Mouse (Mus musculus) right cerebral cortex, adult 18-20 months (tissue): ENCODE measurements around the gene Impg1.

Source experiments
- DNase-seq: peaks from one replicate; pipeline ENCODE4 v3.0.0; 2022; ENCODE audit warnings: mixed read lengths

Gene Impg1

DNA sequence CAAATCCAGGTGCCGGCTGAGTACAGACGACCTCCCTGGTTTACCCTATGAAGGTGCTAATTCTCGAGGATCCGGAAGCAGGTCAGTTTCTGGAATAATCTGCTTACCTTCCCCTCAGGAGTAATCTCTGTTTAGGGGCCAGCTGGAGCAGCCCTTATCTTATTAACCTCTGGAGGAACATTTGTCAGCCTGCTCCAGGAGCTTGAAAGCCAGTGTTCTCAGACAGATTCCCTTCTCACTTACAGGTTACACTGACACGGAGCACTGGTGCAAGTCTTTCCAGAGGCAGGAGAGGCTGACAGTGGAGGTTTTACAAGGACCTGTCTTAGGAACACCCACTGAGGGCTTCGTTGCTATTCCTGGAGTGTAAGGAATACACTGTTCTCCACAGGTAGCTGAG, at the start of gene Impg1:
Impg1 (minus strand) TSS at position 101 of the 400 bp plus-strand sequence.
- DNase-seq: peak; percentile 1

DNA sequence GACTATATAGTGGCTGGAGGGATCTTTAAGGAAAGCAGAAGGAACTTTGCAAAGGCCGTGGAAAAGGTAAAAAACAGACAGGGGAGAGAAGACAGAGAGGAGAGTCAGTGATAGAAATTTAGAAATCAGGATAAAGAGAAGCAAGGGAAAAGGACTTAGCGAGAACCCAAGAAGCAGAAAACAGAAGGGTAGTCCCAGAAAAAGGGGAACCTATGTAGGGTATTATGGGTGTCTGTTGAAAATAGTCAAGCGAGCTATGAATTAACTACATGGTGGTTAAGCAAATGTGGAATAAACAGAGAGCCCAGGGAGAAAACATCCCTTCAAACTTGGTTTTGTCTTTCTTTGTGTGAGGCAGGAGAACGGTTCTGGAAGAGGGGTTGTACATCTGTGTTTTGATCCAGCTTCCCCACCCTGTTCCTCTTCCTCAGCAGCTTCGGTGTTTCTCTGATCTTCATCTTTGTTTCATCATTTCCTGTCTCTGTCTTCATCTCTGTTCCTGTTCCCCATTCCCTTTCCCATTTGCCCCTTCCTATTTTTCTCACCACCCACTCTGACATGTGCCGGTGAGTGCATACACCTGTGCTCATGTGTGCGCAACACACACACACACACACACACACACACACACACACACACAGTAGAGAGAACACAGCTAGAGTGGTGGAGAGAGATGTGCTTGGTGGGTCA, 44.3 kb upstream of the Impg1 start:
- DNase-seq: no peak

- no peak for DNase-seq
Observed at GRCm38 (mm10) chr9:80504496-80505012, 39.3 kb upstream of the Impg1 start.

GRCm38 (mm10) chr9:80491591-80491990, 26.3 kb upstream of the Impg1 start:
- DNase-seq: no peak

- no peak for DNase-seq
Observed at GRCm38 (mm10) chr9:80460420-80460819, 4.9 kb downstream of the Impg1 start.

- no peak for DNase-seq
Observed at GRCm38 (mm10) chr9:80450467-80451261, 14.6 kb downstream of the Impg1 start.

DNA sequence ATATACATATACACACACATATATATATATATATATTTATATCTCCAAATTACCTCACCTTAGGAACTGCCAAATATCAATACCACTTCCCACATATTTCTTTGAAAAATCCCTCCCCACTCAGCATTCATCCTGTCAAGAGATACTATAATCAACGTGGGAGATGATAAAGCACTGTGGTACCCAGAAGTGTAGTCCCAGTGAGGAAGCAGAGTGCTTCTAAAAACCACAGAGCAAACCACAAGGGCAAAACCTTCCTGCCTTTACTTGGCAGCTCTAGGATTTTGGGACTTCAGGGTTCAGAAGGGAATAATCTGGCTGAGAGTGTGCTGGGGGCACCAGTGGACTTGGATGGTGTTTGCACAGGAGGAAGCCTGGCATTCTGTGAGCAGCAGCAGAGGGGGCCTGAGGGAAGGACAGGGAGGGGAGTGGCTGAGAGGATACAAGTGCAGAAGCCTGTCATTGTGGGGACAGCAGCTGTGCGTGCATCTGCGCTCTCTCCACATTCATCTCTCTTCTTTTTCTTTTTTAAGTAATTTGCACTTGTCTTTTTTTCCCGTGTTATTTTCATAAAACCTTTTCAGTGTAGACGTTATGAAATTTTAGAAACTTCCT, 24.1 kb downstream of the Impg1 start:
- DNase-seq: no peak

DNA sequence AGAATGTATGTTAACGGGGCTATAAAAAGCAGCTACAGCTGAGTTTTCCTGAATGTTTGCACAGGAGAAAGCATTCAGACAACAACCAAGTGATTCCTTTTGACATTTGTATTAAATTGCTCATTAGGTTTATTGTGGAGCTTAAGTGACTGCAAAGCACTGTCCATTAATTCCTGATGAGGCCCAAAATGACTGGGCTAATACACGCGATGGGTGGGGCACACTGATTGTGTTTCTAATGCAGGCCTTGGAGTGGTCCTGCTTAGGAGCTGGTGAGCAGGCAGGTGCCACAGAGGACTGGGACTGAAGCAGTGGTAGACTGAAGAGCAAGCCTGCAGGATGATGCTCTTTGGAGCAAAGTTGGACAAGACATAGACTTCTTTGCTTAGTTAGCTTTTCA, 73.9 kb downstream of the Impg1 start:
- no peak for DNase-seq

- DNase-seq: no peak
Observed at GRCm38 (mm10) chr9:80391002-80391401, 74.3 kb downstream of the Impg1 start.

GRCm38 (mm10) chr9:80387890-80388289, 77.4 kb downstream of the Impg1 start:
- DNase-seq: no peak

DNA sequence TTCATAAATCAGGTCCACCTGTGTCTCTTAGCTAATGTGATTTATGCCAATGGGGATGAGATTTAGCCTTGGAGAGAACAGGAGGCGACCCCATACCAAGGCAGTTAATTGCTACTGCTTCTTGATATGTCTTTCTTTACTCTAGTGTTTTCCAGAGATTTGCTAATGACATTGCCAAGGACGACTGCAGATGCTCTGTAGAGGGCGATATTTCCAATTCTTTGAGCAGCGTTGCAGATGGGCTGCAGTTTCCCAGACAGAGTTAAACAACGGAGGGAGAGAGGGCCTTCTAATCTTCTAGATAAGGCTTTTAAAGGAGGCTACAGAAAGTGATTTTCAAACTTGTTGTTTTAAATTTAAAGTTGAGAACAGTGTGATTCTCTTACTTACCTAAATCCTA, 78.8 kb downstream of the Impg1 start:
- peak; percentile 3 for DNase-seq

DNA sequence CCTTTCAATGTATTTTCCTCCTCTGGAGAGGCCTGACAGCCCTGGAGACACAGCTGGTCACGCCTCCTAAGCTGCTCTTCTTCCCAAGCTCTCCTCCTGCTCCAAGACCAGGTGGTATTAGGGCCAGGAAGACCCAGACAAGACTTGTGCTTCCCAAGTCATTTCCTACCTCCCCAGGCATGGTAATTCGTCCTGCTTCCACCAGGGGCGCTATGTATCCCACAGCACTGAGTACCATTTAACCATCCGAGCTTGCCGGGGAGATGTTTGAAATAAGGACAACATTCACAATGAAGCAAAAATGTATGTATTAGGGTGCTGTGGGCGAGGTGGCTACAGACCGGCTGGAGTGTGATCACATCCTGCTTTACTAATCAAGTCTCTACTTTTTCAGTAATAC, 79.3 kb downstream of the Impg1 start:
- peak; percentile 29 for DNase-seq

DNA sequence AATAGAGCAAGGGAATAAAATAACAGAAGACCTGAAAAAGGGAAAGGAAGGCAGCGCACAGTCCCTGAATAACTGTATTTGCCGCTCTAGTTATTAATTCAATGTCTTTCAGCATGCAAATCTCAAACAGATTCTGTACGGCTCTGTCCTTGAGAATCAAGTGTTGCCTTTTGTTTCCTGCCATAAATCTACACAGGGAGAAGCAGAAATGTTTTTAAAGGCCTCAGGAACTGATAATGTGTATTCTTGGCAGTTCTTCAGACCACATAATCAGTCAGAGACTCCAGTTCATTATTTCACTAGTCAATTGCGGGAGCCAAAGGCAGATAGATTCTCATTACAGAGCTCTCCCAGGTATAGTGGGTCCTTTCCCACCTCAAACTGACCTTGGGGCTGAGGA, 82.6 kb downstream of the Impg1 start:
- no peak for DNase-seq

- no peak for DNase-seq
Observed at GRCm38 (mm10) chr9:80380078-80380645, 85.1 kb downstream of the Impg1 start.

DNA sequence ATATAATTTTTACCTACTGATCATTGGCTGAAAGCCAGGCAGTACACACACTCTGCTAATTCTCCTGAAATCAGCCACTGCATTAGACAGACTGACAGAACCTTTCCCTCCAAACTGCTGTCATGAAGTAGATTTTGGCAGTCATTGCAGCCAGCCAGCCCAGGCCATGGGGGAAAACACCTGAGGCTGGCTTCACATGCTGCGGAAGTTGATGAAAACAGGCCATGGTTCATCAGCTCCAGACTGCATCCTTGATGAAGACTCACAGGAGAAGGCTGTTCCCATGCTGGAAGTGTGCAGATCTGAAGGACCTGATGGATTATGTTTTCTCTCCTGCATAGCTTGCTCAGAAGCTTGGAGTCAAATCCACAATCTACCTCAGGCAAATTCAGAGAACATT, 91.2 kb downstream of the Impg1 start:
- DNase-seq: no peak

- DNase-seq: peak; percentile 10
Observed at GRCm38 (mm10) chr9:80373304-80373739, 92.0 kb downstream of the Impg1 start.

DNA sequence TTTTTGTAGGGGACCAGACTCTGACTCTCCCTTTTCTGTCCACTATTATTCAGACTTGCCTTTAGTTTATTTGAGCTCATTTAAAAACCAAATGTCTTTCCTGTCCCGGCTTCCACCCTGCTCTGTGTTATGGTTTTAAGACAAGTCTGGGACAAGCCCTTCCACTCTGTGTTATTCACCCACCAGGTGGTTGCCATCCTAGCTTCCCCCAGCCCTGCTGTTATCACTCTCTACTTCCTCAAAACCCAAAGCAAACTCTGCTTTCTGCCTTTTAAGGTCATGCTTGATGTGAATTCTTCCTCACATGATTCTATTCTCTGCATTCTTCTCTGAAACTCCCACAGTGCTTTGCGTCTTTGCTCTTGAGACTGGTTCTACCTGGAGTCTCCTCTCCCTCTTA, 96.6 kb downstream of the Impg1 start:
- no peak for DNase-seq

DNA sequence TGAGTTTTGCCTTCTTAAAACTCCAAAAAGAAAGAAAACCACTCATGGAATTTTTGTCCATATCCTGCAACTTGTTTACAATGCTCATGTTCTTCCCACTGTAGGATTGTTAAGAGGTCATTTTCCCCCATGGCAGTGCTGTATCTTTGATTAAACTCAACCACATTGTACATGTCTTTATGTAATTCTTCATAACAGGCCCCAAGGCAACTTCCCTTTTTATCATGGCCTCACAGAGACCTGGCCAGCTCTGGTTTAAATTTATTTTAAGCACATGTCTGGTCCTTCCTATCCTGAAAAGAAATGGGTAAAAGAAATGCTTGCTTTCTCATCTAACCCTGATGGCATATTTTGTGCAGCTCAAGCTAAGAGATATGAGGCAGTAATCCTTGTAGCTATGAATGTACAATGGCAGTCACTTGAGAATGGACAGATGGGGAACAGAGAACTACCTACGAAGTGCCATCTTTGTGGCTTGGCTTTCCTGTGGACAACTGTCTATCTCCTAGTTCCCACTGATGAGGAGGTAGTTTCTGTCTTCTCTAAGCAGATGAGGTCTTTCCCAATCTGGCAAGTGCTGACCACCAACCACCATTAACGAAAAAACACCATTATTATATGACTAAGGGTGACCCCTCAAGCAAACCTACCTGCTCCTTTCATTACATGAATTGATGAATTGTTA, 97.6 kb downstream of the Impg1 start:
- no peak for DNase-seq

- DNase-seq: no peak
Observed at GRCm38 (mm10) chr9:80360063-80360462, 105.2 kb downstream of the Impg1 start.

DNA sequence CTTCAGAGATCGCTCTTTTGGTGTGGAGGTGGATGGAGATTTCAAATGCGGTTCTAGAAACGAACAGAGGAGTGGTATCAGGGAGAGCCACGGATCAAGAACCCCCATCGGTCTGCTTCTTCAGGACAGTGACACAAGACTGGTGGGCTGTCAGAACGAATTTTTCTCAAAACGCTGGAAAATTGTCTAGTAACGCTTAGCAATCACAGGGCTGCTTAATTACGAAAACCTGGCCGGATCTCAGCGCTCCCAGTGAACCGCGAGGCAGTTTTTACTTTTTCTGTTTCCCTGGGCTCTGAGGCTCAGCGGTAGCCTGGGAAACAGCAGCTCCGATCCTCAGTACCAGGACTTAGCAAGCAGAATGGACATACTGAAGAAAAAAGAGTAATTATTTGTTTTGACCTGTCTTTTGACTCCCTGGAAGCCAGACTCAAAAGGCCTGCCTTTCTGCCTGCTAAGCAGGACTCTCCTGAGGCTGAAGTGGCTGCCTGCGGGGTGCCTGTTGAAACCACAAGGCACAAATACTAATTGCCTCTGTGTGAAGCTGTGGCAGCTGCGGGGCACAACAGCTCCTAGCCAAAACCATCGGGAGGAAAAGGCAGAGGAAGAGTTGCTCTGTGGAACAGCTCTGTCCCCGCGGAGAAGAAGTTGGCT, 113.5 kb downstream of the Impg1 start:
- peak; percentile 17 for DNase-seq

GRCm38 (mm10) chr9:80351295-80351677, 114.0 kb downstream of the Impg1 start:
- DNase-seq: no peak

GRCm38 (mm10) chr9:80344451-80345000, 120.8 kb downstream of the Impg1 start:
- DNase-seq: no peak
